Mouse (Mus musculus) spleen, postnatal 4 days (tissue): Measurements from ENCODE around the gene Lsm12.
A peak's percentile ranks its signal among the peaks of the same experiment; 100 is the strongest.

Source experiments
- DNase-seq, 2 experiments: peaks; one replicate each; pipeline ENCODE4 v3.0.0; 2022; ENCODE audit warnings: low spot score in 2 of 2

Lsm12 gene

GRCm38 (mm10) chr11:102184646-102185495 lies at the start of gene Lsm12:
TSS of gene Lsm12 (minus strand) at chr11:102185296.
- peak; percentile 98 to 100 for DNase-seq

DNA sequence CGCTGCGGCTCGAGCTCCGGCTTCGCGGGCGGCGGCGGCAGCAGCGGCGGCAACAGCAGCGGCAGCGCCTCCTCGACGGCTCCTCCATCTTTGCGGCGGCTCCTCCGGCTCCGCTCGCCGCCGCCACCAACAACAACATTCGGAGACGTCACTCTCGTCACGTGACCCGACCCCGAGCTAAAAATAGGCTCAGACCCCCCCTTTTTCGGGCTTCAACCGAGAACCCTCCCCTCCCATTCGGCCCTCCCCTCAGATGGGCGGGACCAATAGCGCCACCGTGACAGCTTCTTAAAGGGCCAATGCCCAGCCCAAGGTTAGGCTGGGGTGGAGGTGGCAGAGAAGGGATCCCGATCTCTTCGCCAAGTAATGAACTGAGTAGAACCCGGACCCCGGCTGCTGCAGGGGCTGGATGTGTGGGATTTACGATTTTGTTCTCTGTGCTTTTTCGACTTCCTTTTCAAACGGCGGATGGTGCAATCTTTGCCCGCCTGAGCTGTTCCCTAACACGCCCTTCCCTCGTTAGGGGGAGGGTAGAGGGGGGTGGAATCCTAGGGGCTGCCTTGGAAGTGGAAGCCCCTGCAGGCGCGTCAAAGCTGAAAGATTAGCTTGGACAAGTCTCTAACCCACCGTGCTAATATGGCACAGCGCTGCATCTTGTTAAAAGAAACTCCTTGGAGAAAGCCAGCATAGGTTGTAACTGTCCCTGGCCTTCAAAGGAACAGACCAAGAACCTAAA lies 45.1 kb upstream of the Lsm12 start, which contains the start of gene Hdac5:
Gene Hdac5 (minus strand): TSS at position 161 of the 736 bp plus-strand sequence.
- peak; percentile 94 to 95 for DNase-seq

GRCm38 (mm10) chr11:102229331-102229953 lies 44.3 kb upstream of the Lsm12 start:
- peak in 1 of 2 experiments; percentile 70 for DNase-seq

GRCm38 (mm10) chr11:102228646-102229268 lies 43.7 kb upstream of the Lsm12 start:
- no peak for DNase-seq

DNA sequence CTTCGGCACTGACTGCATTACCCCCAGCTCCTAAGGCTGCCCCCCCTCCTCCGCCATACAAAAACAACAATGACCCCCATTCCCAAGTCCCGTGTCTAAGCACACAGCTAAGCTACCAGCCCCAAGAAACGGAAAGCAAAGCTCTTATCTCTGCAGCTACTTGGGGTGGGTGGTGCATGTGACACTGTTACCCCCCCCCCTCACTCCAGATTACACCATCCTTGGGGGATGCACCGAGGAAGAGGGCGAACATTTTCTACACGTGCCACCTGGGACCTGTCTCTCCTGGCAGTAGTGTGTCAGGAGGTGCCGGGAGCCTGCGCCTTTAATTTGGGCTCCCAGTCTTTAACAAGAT lies 43.1 kb upstream of the Lsm12 start:
- no peak for DNase-seq

- DNase-seq = no peak
These were observed 42.4 kb upstream of the Lsm12 start for GRCm38 (mm10) chr11:102227270-102228190.

DNA sequence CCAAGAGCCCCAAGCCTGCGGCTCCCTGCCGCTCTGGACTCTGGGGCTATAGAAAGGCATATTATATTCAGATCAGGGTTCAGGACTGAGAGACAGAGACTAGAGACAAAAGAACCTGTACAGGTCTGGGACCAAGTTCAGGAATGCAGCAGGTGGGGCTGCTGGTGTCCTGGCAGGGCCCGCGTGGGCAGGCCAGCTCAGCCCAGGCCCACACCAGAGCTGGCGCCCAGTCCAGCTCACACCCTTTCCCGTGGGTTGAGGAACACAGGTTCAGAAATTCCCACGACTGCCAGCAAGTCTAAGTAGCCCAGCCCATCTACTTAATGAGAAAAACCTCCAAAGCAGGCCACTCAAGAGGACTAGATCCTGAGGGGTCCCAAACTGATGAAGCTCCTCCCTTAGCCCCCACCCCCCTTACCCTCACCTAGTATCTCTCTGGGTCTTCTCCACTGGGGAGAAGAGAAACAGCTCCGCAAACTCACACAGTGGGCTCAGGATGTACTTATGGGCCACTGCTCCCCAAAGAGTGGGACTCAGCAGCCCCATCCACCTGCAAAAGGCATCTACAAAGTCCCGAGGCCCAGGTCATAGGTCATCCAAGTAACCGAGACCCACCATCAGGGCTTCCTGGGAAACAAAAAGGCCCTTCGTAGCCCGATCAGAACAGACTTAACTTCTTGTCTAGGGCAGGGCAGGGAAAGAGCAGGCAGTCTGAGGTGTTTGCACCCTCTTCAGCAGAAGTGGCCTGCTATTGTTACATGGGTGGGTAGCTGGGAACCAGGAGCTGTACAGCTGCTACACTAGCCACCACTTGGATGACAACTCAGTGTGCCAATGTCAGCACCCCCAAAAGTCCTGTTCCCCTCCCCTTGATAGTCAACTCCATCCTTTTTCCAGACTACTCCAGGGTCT lies 41.2 kb upstream of the Lsm12 start:
- no peak for DNase-seq

GRCm38 (mm10) chr11:102225221-102225620 lies 40.1 kb upstream of the Lsm12 start:
- DNase-seq = no peak

DNA sequence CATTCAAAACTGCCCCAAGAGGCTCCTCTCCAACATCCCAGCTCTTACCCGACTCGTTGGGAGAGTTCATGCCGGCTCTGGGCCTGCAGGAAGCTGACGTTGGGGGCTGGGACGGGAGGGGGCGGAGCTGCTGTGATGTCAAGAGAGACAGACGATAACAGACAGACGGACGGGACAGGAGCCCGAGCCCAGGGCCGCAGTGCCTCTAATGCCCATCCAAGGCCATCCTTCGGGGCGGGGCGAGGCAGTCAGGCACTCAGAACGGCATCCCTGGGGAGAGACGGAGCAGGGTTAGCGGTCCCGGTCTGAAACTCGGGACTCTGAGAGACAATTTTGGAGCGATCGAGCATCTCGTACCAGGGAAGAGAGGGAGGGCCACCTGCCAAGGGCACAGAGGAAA lies 39.6 kb upstream of the Lsm12 start:
- peak in 1 of 2 experiments; percentile 64 for DNase-seq

DNA sequence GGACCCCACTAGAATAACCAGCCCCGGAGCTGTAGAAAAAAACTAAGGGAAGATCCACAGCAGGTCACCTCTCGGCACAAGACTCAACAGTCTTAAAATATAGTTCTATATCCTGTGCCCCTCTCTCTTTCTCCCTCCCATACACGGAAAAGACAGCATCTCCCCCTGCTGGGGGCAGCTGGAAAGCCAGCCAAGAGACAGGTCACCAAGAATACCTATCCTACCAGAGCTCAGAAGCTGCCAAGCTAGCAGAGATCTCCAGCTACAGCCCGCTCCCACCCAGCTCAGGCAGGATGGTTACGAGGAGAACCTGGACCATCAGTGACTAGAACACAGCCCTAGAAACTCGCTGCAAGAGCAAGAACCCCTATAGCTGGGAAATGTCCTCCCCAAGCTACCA lies 38.1 kb upstream of the Lsm12 start:
- DNase-seq = peak; percentile 70 to 87

GRCm38 (mm10) chr11:102221954-102222351 lies 36.9 kb upstream of the Lsm12 start:
- peak in 1 of 2 experiments; percentile 61 for DNase-seq

- DNase-seq = peak in 1 of 2 experiments; percentile 59
These were observed 36.3 kb upstream of the Lsm12 start for GRCm38 (mm10) chr11:102221243-102221953.

DNA sequence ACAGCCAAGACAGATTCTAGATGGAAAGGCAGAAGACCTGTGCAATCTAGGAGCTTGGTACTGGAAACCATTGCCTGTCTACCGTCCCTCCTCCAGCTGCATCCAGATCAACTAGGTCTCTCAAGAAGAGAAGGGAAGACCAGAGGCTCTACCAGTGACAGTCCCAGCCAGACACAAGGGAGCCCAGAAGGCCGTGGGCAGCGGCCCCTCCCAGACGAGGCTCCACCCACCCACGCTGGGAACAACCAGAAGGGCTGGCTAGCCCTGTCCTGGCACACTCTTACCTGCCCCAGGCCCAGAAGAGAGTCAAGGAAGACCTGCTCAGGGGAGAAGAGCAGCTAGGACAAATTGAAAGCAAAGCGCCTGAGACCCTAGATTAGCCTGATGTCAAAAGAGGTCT lies 35.4 kb upstream of the Lsm12 start:
- DNase-seq = peak in 1 of 2 experiments; percentile 62

- peak; percentile 18 to 61 for DNase-seq
These were observed 34.9 kb upstream of the Lsm12 start for GRCm38 (mm10) chr11:102219994-102220346.

DNA sequence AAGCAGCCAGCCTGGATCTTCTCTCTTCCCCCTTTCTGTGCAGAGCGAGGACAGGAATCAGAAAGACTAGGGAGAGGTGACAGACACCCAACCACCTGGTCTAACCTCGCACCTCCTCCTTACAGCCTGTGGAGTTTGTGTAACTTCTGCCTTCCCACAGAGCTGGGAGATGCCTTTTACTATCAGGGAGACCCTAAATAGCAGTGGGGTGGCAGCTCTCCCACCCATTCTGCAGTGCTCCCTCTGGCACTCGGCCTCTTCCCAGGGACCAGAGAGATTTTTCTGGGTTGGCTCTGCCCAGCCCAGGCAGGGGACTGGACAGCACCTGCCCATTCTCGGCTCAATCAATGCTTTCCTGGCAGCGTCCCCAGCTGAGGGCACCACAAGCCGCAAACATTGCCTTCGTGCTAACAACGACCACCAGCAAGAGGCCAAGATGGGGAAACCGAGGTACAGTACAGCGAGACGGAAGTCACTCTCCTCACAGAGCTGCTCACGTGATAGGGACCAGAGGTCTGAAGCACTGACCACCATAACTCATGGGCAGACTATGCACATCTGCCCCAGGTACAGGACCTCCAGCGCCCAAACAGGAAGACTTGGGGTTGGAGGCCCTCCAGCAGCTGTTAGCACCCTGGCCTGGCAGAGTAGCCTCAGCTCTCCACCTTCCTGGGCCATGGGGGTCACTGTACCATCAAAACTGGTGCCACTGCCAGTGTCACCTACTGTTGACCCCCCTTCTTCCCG lies 34.3 kb upstream of the Lsm12 start:
- DNase-seq = no peak

DNA sequence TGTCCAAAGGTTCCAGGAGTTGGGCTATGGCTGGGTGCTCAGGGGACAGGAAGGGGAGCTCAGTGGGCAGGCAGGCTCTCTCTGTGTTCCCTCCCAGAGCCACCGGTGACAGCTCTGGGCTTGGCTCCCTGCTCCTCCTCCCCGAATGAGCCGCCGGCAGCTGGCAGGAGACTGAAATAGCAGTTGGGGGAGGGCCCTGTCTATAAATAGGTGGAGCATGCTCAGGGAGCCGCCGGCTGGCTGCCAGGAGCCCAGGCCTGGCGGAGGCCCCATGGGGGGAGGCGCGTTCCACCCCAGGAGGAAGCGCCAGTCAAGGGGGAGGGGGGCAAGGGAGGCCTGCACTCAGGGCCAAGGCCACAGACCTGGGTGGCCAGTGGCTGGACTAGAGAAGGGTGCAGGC lies 33.7 kb upstream of the Lsm12 start:
- peak; percentile 80 to 85 for DNase-seq

GRCm38 (mm10) chr11:102217876-102218430 lies 32.9 kb upstream of the Lsm12 start:
- DNase-seq = no peak

GRCm38 (mm10) chr11:102217396-102217795 lies 32.3 kb upstream of the Lsm12 start:
- DNase-seq = no peak
